In the genomic region with DNA sequence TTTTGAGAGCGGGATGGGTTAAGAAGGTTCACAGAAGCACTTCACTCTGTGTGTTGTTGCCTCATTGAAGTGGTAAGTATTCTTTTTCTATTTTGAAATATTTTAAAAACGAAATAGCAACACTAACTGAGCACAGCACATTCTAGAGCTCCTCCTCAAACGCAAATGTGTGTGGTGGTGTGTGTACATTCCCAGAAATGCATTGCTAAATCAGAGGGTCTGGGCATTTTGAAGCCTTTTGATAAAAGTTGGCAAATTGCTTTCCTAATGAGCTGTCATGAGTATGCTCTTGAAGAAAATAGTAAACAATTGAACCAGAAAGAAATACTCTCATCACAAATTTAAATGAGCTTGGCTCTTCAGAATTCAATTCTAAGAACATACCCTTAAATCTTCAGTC, we compare ENCODE assay signal across 25 mouse cellular contexts.
"Had no signal": no experiment of that assay in that cellular context is flagged by ENCODE, and none has a peak within 500 bp of the region (broad histone marks: within the 10 kb centered on the region; RNA-seq: fewer than 3 reads in every experiment).

No protein-coding gene starts in this region.

- H3K4me1 ChIP-seq: heart, embryonic 10.5 days; heart, embryonic 12.5 days; hindbrain, embryonic 10.5 days; hindbrain, embryonic 12.5 days; intestine, embryonic 15.5 days; limb, embryonic 13.5 days; limb, embryonic 15.5 days had no signal

- H3K9me3 ChIP-seq: heart, embryonic 10.5 days; heart, embryonic 12.5 days; hindbrain, embryonic 10.5 days; hindbrain, embryonic 12.5 days; intestine, embryonic 15.5 days; limb, embryonic 13.5 days; limb, embryonic 15.5 days had no signal

- H3K27ac ChIP-seq: gastrocnemius, adult 2 months; heart, embryonic 10.5 days; hindbrain, embryonic 10.5 days; hindbrain, embryonic 12.5 days; hindbrain, embryonic 14.5 days; intestine, embryonic 15.5 days; layer of hippocampus, adult 2 months; limb, embryonic 13.5 days; limb, embryonic 15.5 days had no signal

- H3K27me3 ChIP-seq: heart, embryonic 12.5 days; hindbrain, embryonic 12.5 days; intestine, embryonic 15.5 days; limb, embryonic 13.5 days; limb, embryonic 15.5 days had no signal

- ATAC-seq: hindbrain, embryonic 16.5 days; inflammation-experienced regulatory T-cells, adult 6 months; intestine, embryonic 15.5 days; intestine, postnatal 0 days had no signal

- H3K9ac ChIP-seq: heart, embryonic 12.5 days; hindbrain, embryonic 12.5 days; hindbrain, embryonic 14.5 days; intestine, embryonic 15.5 days; limb, embryonic 13.5 days; limb, embryonic 15.5 days had no signal

- H3K4me2 ChIP-seq: heart, embryonic 12.5 days; hindbrain, embryonic 12.5 days; hindbrain, embryonic 14.5 days; intestine, embryonic 15.5 days; limb, embryonic 13.5 days; limb, embryonic 15.5 days had no signal

- H3K4me3 ChIP-seq: gastrocnemius, adult 2 months; heart, embryonic 10.5 days; heart, embryonic 12.5 days; hindbrain, embryonic 10.5 days; hindbrain, embryonic 12.5 days; intestine, embryonic 15.5 days; layer of hippocampus, adult 2 months; limb, embryonic 13.5 days; limb, embryonic 15.5 days had no signal

- DNase-seq: gastrocnemius, adult 2 months; gastrocnemius, postnatal 10 days; gastrocnemius, postnatal 25 days; heart, adult 18-20 months; heart, postnatal 10 days; heart, postnatal 4 days; kidney, adult 18-20 months; kidney, adult 8-10 months; kidney, postnatal 10 days; kidney, postnatal 25 days; kidney, postnatal 4 days; layer of hippocampus, postnatal 36 days; left cerebral cortex, postnatal 4 days had no signal

- H3K36me3 ChIP-seq: heart, embryonic 10.5 days; heart, embryonic 12.5 days; hindbrain, embryonic 10.5 days; hindbrain, embryonic 12.5 days; intestine, embryonic 15.5 days; limb, embryonic 13.5 days; limb, embryonic 15.5 days had no signal
